Mouse (Mus musculus): Measurements from ENCODE around the gene Dnajc22. TPM values are rescaled to one million over a fixed set of nuclear protein-coding genes. Genes with fewer than 3 reads are reported as not detected.

Dnajc22 gene
- total RNA-seq, 2 experiments from 2014 or later = 0.28 TPM; not detected in 1

- DNase-seq (ENCODE audit: low spot score in 2 of 2) = no peak
Observed at GRCm38 (mm10) chr15:99114312-99115064, 21.5 kb downstream of the Dnajc22 start.

- no peak for DNase-seq (ENCODE audit: low spot score in 2 of 2)
Observed at GRCm38 (mm10) chr15:99115065-99115423, 22.1 kb downstream of the Dnajc22 start.

GRCm38 (mm10) chr15:99116539-99116938, 23.6 kb downstream of the Dnajc22 start:
- DNase-seq (ENCODE audit: low spot score in 2 of 2) = no peak

GRCm38 (mm10) chr15:99120814-99121213, 27.8 kb downstream of the Dnajc22 start:
- DNase-seq (ENCODE audit: low spot score in 2 of 2) = no peak

GRCm38 (mm10) chr15:99122642-99123041, 29.7 kb downstream of the Dnajc22 start:
- DNase-seq (ENCODE audit: low spot score in 2 of 2) = no peak

- no peak for DNase-seq (ENCODE audit: low spot score in 2 of 2)
Observed at GRCm38 (mm10) chr15:99125711-99126080, 32.7 kb downstream of the Dnajc22 start, which contains the start of gene Spats2. Gene Spats2, plus strand, starts transcription at chr15:99125916.

GRCm38 (mm10) chr15:99126081-99126815, 33.3 kb downstream of the Dnajc22 start:
- DNase-seq (ENCODE audit: low spot score in 2 of 2) = peak; percentile 90 to 92

- peak in 1 of 2 experiments; percentile 13 for DNase-seq (ENCODE audit: low spot score in 2 of 2)
Observed at GRCm38 (mm10) chr15:99126816-99127365, 33.9 kb downstream of the Dnajc22 start.

GRCm38 (mm10) chr15:99127851-99128522, 35.0 kb downstream of the Dnajc22 start:
- no peak for DNase-seq (ENCODE audit: low spot score in 2 of 2)

- DNase-seq (ENCODE audit: low spot score in 2 of 2) = no peak
Observed at GRCm38 (mm10) chr15:99129441-99129840, 36.5 kb downstream of the Dnajc22 start.

- DNase-seq (ENCODE audit: low spot score in 2 of 2) = no peak
Observed at GRCm38 (mm10) chr15:99129956-99130910, 37.3 kb downstream of the Dnajc22 start.

GRCm38 (mm10) chr15:99138389-99138788, 45.4 kb downstream of the Dnajc22 start:
- DNase-seq (ENCODE audit: low spot score in 2 of 2) = no peak

GRCm38 (mm10) chr15:99139669-99140068, 46.7 kb downstream of the Dnajc22 start:
- no peak for DNase-seq (ENCODE audit: low spot score in 2 of 2)

- DNase-seq (ENCODE audit: low spot score in 2 of 2) = no peak
Observed at GRCm38 (mm10) chr15:99150516-99150915, 57.5 kb downstream of the Dnajc22 start.

- DNase-seq (ENCODE audit: low spot score in 2 of 2) = no peak
Observed at GRCm38 (mm10) chr15:99151324-99151723, 58.4 kb downstream of the Dnajc22 start.

GRCm38 (mm10) chr15:99153466-99153865, 60.5 kb downstream of the Dnajc22 start:
- no peak for DNase-seq (ENCODE audit: low spot score in 2 of 2)

Data from layer of hippocampus, postnatal 14 days (tissue).